Mouse (Mus musculus): ENCODE measurements around the gene Abhd17c.

DNA sequence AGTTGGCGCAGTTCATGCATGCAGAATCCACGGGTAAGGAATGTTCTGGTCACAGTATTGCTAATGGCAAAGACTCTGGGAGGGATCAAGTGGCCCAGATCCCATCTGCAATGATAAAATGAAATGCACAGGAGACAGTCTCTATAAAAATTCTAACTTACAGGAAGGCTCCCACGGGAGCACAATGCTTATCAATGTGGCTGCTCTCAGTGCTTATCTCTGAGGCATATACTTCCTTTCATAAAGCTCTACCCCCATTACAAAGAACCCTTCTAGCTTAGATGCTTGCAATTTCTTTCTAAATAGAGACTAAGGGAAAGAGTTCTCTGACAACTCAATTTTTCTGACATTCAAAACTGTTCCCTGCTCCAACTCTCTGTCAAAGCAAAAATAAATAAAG lies 29.9 kb downstream of the Abhd17c start:
- TF ChIP-seq CTCF (IDR thresholded peaks at IDR 0.05; ENCODE audit: extremely low read depth, insufficient read length, insufficient replicate concordance, low read depth, low read length) (no peak), POLR2A (IDR thresholded peaks at IDR 0.05; ENCODE audit: low read depth, low read length) (no peak)

All from small intestine, adult 2 months (tissue).